Mouse (Mus musculus) megakaryocyte progenitor cell, adult 5-6 weeks (primary cell): ENCODE results near the gene Nup98. TPM values are rescaled to one million over a fixed set of nuclear protein-coding genes. Genes with fewer than 3 reads are reported as not detected.
A peak's percentile ranks its signal among the peaks of the same experiment; 100 is the strongest.

Experiments
- ATAC-seq: replicated peaks from 2 replicates; pipeline ENCODE4 v1.8.0; 2016; ENCODE audit warnings: mild to moderate bottlenecking, moderate TSS enrichment, inconsistent platforms; ENCODE audit not compliant: poor library complexity
- total RNA-seq, 2 experiments: library from RNA; stranded (forward) in 1 of 2; stranded (reverse) in 1 of 2; fragments of 157-497, 149-512 nt in 1 of 2; fragments of 200-1000 nt in 1 of 2; gene quantifications; 2 replicates each; pipeline versions ENCODE4 v1.2.3 to v1.2.4; 2015 to 2017

Gene Nup98
- total RNA-seq, 2 experiments from 2014 or later, result 41.3 to 75.3 TPM

- ATAC-seq, result no peak
These were observed 129.7 kb downstream of the Nup98 start for GRCm38 (mm10) chr7:102080311-102080710.

- peak; percentile 74 for ATAC-seq
These were observed 131.5 kb downstream of the Nup98 start for GRCm38 (mm10) chr7:102078517-102078916.

- ATAC-seq, result peak; percentile 90
These were observed 133.2 kb downstream of the Nup98 start for GRCm38 (mm10) chr7:102076714-102077296.

Other genes with a start within 250 kb of the Nup98 start
- 3.1 and 7.6 TPM in 2 replicates for gene Il18bp, start 191.5 kb downstream of the Nup98 start, total RNA-seq (2015)
- 2.1 and 2.5 TPM in 2 replicates for gene Il18bp, start 191.5 kb downstream of the Nup98 start, total RNA-seq (2017)
- 11.3 and 12.2 TPM in 2 replicates for gene Rnf121, start 144.7 kb downstream of the Nup98 start, total RNA-seq (2015)
- gene Rnf121, start 144.7 kb downstream of the Nup98 start, total RNA-seq (2017), result 7.1 and 12.7 TPM in 2 replicates
- 17.6 and 19.7 TPM in 2 replicates for gene Xndc1, start 144.7 kb downstream of the Nup98 start, total RNA-seq (2015)
- 28.4 and 30.3 TPM in 2 replicates for gene Xndc1, start 144.7 kb downstream of the Nup98 start, total RNA-seq (2017)
- gene Xntrpc, start 144.5 kb downstream of the Nup98 start, total RNA-seq (2015), result 0.57 and 0.85 TPM in 2 replicates
- 0.34 and 0.92 TPM in 2 replicates for gene Xntrpc, start 144.5 kb downstream of the Nup98 start, total RNA-seq (2017)
- gene Trpc2, start 127.1 kb downstream of the Nup98 start, total RNA-seq (2015), result not detected in 2 replicates
- 0.24 TPM in 1 of 2 replicates, not detected in the other for gene Trpc2, start 127.1 kb downstream of the Nup98 start, total RNA-seq (2017)
- gene Art1, start 108.4 kb downstream of the Nup98 start, total RNA-seq (2015), result not detected in 2 replicates
- not detected in 2 replicates for gene Art1, start 108.4 kb downstream of the Nup98 start, total RNA-seq (2017)
- gene Art5, start 100.7 kb downstream of the Nup98 start, total RNA-seq (2015), result 0.12 TPM in 1 of 2 replicates, not detected in the other
- gene Art5, start 100.7 kb downstream of the Nup98 start, total RNA-seq (2017), result 0.17 and 0.20 TPM in 2 replicates
- gene Chrna10, start 93.3 kb downstream of the Nup98 start, total RNA-seq (2015), result not detected in 2 replicates
- not detected in 2 replicates for gene Chrna10, start 93.3 kb downstream of the Nup98 start, total RNA-seq (2017)
- 71.9 and 80.7 TPM in 2 replicates for gene Pgap2, start within 50 bp of the Nup98 start, total RNA-seq (2015)
- 30.6 and 32.9 TPM in 2 replicates for gene Pgap2, start within 50 bp of the Nup98 start, total RNA-seq (2017)
- 208 and 213 TPM in 2 replicates for gene Rhog, start 45.9 kb upstream of the Nup98 start, total RNA-seq (2015)
- gene Rhog, start 45.9 kb upstream of the Nup98 start, total RNA-seq (2017), result 44.7 and 47.3 TPM in 2 replicates
- gene Stim1, start 57.6 kb upstream of the Nup98 start, total RNA-seq (2015), result 22.4 and 23.5 TPM in 2 replicates
- 33.5 and 36.4 TPM in 2 replicates for gene Stim1, start 57.6 kb upstream of the Nup98 start, total RNA-seq (2017)
- 245 and 255 TPM in 2 replicates for gene Rrm1, start 231.5 kb upstream of the Nup98 start, total RNA-seq (2015)
- gene Rrm1, start 231.5 kb upstream of the Nup98 start, total RNA-seq (2017), result 673 and 874 TPM in 2 replicates